Mouse (Mus musculus): ENCODE results near the gene Ddx17.

- TF ChIP-seq POLR2AphosphoS5 (IDR thresholded peaks at IDR 0.05; ENCODE audit: insufficient replicate concordance, low read depth, low read length) (no peak), CTCF (IDR thresholded peaks at IDR 0.05; ENCODE audit: low read depth, low read length) (no peak), TAL1 (conservative IDR thresholded peaks at IDR 0.05; ENCODE audit: low read depth, low read length) (no peak), GATA1 (IDR thresholded peaks at IDR 0.05; ENCODE audit: borderline replicate concordance, low read length) (no peak)
Observed at GRCm38 (mm10) chr15:79493527-79493926, 53.0 kb downstream of the Ddx17 start.

All from G1E (cell line).